Mouse (Mus musculus) heart, adult 2 months (tissue): Measurements from ENCODE around the gene Crygs.

ENCODE experiments used
- CTCF ChIP-seq: fragments of 200-600 bp; IDR thresholded peaks from 2 replicates; pipeline ENCODE4 v1.8.1; 2022; ENCODE audit warnings: antibody characterized with exemption, mild to moderate bottlenecking, moderate library complexity
- POLR2A ChIP-seq: fragments of 200-500 bp; IDR thresholded peaks from 2 replicates; pipeline ENCODE4 v1.6.1; 2011; ENCODE audit warnings: mild to moderate bottlenecking, low read depth, low read length, control low read depth; ENCODE audit not compliant: insufficient read depth

- TF ChIP-seq CTCF (no peak), POLR2A (0 out of 2 replicates have a peak, but pooled peaks have one; percentile 25)
Observed at GRCm38 (mm10) chr16:22844061-22844801, 32.9 kb upstream of the Crygs start.
